22 mouse cellular contexts compared by ENCODE assay signal in genomic region chr7:128538196-128538595, GRCm38 (mm10). TPM values are rescaled to one million over a fixed set of nuclear protein-coding genes. Genes with fewer than 3 reads are reported as not detected.
DNase-seq lines count a peak whose midpoint lies in the region; ATAC-seq and TF ChIP-seq lines count a peak whose summit lies in the region.
"Had no signal": no experiment of that assay in that cellular context is flagged by ENCODE, and none has a peak within 500 bp of the region (broad histone marks: within the 10 kb centered on the region; RNA-seq: fewer than 3 reads in every experiment).

No protein-coding gene starts in this region.

- no peak for TF ChIP-seq EP300 in lung, postnatal 0 days (IDR thresholded peaks at IDR 0.05)

- WGBS in lung, postnatal 0 days, result 54% methylated on average over 4 of the region's 4 CpGs
- 46% methylated on average over 4 of the region's 4 CpGs for WGBS in lung, adult 2 months
- WGBS in heart, embryonic 15.5 days, result 37% methylated on average over 4 of the region's 4 CpGs
- 53% methylated on average over 4 of the region's 4 CpGs for WGBS in stomach, embryonic 16.5 days

- H3K4me1 ChIP-seq in lung, postnatal 0 days (ENCODE audit: insufficient read depth, low read depth, low read length), result peaks cover 18% of the 10 kb centered on the region
- peaks cover 40% of the 10 kb centered on the region for H3K4me1 ChIP-seq in lung, adult 2 months (ENCODE audit: control insufficient read depth, insufficient read depth, low read length)
- peaks cover 98% of the 10 kb centered on the region for H3K4me1 ChIP-seq in heart, embryonic 15.5 days (replicated peaks)
- H3K4me1 ChIP-seq in stomach, embryonic 16.5 days (ENCODE audit: control insufficient read depth, insufficient read depth, low read length), result peaks cover 62% of the 10 kb centered on the region

- no peak for TF ChIP-seq CTCF in lung, postnatal 0 days (IDR thresholded peaks at IDR 0.05)
- no peak for TF ChIP-seq CTCF in lung, adult 2 months (IDR thresholded peaks at IDR 0.05; ENCODE audit: insufficient read depth, low read length)

- 0 out of 2 replicates have a peak overlapping the region, but pooled peaks have one; percentile 1 for H3K27ac ChIP-seq in lung, postnatal 0 days (ENCODE audit: low read length)
- H3K27ac ChIP-seq in heart, embryonic 15.5 days, result peak overlapping the region; percentile 90
- peak overlapping the region; percentile 21; the same call in 1 of the 2 replicates for H3K27ac ChIP-seq in stomach, embryonic 16.5 days (ENCODE audit: low read length)
- H3K27ac ChIP-seq: embryonic facial prominence, embryonic 13.5 days; forebrain, embryonic 12.5 days; hindbrain, embryonic 15.5 days; limb, embryonic 12.5 days; liver, embryonic 15.5 days; midbrain, embryonic 13.5 days had no signal

- peaks cover 14% of the 10 kb centered on the region; the same call in 1 of the 2 replicates for H3K36me3 ChIP-seq in lung, postnatal 0 days (ENCODE audit: insufficient read depth, low read length)
- H3K36me3 ChIP-seq in heart, embryonic 15.5 days, result peaks cover 19% of the 10 kb centered on the region; the same call in 1 of the 2 replicates
- H3K36me3 ChIP-seq in stomach, embryonic 16.5 days (ENCODE audit: control insufficient read depth, insufficient read depth, low read length), result no peaks in the 10 kb centered on the region
- H3K36me3 ChIP-seq: forebrain, embryonic 12.5 days; hindbrain, embryonic 15.5 days; midbrain, embryonic 13.5 days had no signal

- no peak overlapping the region for H3K9ac ChIP-seq in lung, postnatal 0 days (replicated peaks; ENCODE audit: low read depth)
- no peak overlapping the region for H3K9ac ChIP-seq in heart, embryonic 15.5 days
- H3K9ac ChIP-seq in stomach, embryonic 16.5 days (ENCODE audit: low read length), result peak overlapping the region; percentile 34; the same call in 1 of the 2 replicates
- H3K9ac ChIP-seq: embryonic facial prominence, embryonic 13.5 days; forebrain, embryonic 12.5 days; hindbrain, embryonic 15.5 days; limb, embryonic 12.5 days; liver, embryonic 15.5 days; midbrain, embryonic 13.5 days had no signal

- no peak overlapping the region for H3K4me3 ChIP-seq in lung, postnatal 0 days (ENCODE audit: low read depth, low read length)
- H3K4me3 ChIP-seq in lung, adult 2 months (replicated peaks; ENCODE audit: extremely low read depth, low read depth, low read length), result no peak overlapping the region
- H3K4me3 ChIP-seq in heart, embryonic 15.5 days, result no peak overlapping the region
- no peak overlapping the region for H3K4me3 ChIP-seq in stomach, embryonic 16.5 days (replicated peaks; ENCODE audit: low read length)
- H3K4me3 ChIP-seq: embryonic facial prominence, embryonic 13.5 days; forebrain, embryonic 12.5 days; hindbrain, embryonic 15.5 days; limb, embryonic 12.5 days; liver, embryonic 15.5 days; midbrain, embryonic 13.5 days had no signal

- DNase-seq in heart, adult 18-20 months, result peak; percentile 59 to 67
- DNase-seq in heart, postnatal 4 days, result no peak
- DNase-seq in lung, postnatal 0 days (ENCODE audit: low spot score), result no peak
- no peak for DNase-seq in lung, adult 2 months
- DNase-seq: adrenal gland, adult 8-10 months; cerebellum, adult 2 months; kidney, adult 18-20 months; kidney, postnatal 36 days; layer of hippocampus, postnatal 36 days; lung, postnatal 4 days; right cerebral cortex, adult 18-20 months; thymus, adult 2 months had no signal

- no peak for ATAC-seq in lung, postnatal 0 days
- no peak; the same call in 1 of the 2 replicates for ATAC-seq in heart, embryonic 15.5 days (replicated peaks; ENCODE audit: insufficient number of reproducible peaks, insufficient read depth, low FRiP score, low read depth)
- ATAC-seq in stomach, embryonic 16.5 days (ENCODE audit: insufficient read depth, low FRiP score), result no peak
- ATAC-seq in megakaryocyte-erythroid progenitor cell, adult 5-6 weeks (replicated peaks; ENCODE audit: low FRiP score, low TSS enrichment, poor library complexity, severe bottlenecking), result no peak
- ATAC-seq: midbrain, embryonic 13.5 days had no signal

- no peak overlapping the region for H3K4me2 ChIP-seq in lung, postnatal 0 days (replicated peaks; ENCODE audit: low read depth, low read length)
- H3K4me2 ChIP-seq in heart, embryonic 15.5 days, result 0 out of 2 replicates have a peak overlapping the region, but pooled peaks have one; percentile 13
- H3K4me2 ChIP-seq in stomach, embryonic 16.5 days (ENCODE audit: low read depth, low read length), result no peak overlapping the region
- H3K4me2 ChIP-seq: embryonic facial prominence, embryonic 13.5 days; forebrain, embryonic 12.5 days; hindbrain, embryonic 15.5 days; limb, embryonic 12.5 days; liver, embryonic 15.5 days; midbrain, embryonic 13.5 days had no signal

- no peak for TF ChIP-seq POLR2A in lung, adult 2 months (IDR thresholded peaks at IDR 0.05; ENCODE audit: borderline replicate concordance, extremely low read depth, low read depth, low read length)

- H3K27me3 ChIP-seq in lung, postnatal 0 days (replicated peaks; ENCODE audit: insufficient read depth, low read length), result no peaks in the 10 kb centered on the region
- no peaks in the 10 kb centered on the region for H3K27me3 ChIP-seq in heart, embryonic 15.5 days
- no peaks in the 10 kb centered on the region for H3K27me3 ChIP-seq in stomach, embryonic 16.5 days (ENCODE audit: control insufficient read depth, insufficient read depth, low read length)
- H3K27me3 ChIP-seq: embryonic facial prominence, embryonic 13.5 days; forebrain, embryonic 12.5 days; hindbrain, embryonic 15.5 days; limb, embryonic 12.5 days; liver, embryonic 15.5 days; midbrain, embryonic 13.5 days had no signal

- no peaks in the 10 kb centered on the region for H3K9me3 ChIP-seq in lung, postnatal 0 days (ENCODE audit: low read length)
- H3K9me3 ChIP-seq in heart, embryonic 15.5 days (replicated peaks), result no peaks in the 10 kb centered on the region
- H3K9me3 ChIP-seq in stomach, embryonic 16.5 days (replicated peaks; ENCODE audit: control insufficient read depth, low read length), result no peaks in the 10 kb centered on the region
- H3K9me3 ChIP-seq: embryonic facial prominence, embryonic 13.5 days; forebrain, embryonic 12.5 days; G1E; hindbrain, embryonic 15.5 days; limb, embryonic 12.5 days; liver, embryonic 15.5 days; midbrain, embryonic 13.5 days had no signal

RNA-seq across cellular contexts. Expression of gene Bag3, which starts 14.8 kb away (rescaled TPM):
- 100 to 1,000 TPM; 298 to 330 TPM for total RNA-seq in heart, adult 18-20 months (2021)
- 100 to 1,000 TPM; 111 TPM for total RNA-seq in heart, postnatal 4 days (2021)
- polyA plus RNA-seq in lung, postnatal 0 days (2015; fragmentation: Nextera tagmentation; extraction: Ambion mirVana), result 20.3 and 23.7 TPM in 2 replicates
- polyA plus RNA-seq in lung, adult 2 months (2012; rRNA removed), result 58.6 and 60.3 TPM in 2 replicates
- 26.1 and 29.0 TPM in 2 replicates for polyA plus RNA-seq in heart, embryonic 15.5 days (2015; fragmentation: Nextera tagmentation; extraction: Ambion mirVana)
- 17.4 and 20.8 TPM in 2 replicates for polyA plus RNA-seq in stomach, embryonic 16.5 days (2015; fragmentation: Nextera tagmentation; extraction: Ambion mirVana)
- total RNA-seq in megakaryocyte-erythroid progenitor cell, adult 5-6 weeks (2014; fragmentation: Nextera tagmentation), result 11.0 and 12.7 TPM in 2 replicates
- 6.5 and 14.2 TPM in 2 replicates for total RNA-seq in megakaryocyte-erythroid progenitor cell, adult 5-6 weeks (2017)

Comparison
In these comparisons a context has a peak if more than half of its experiments do, and no peak if none do; other contexts are left out.
1. DNase-seq: peak in heart, adult 18-20 months (2 of 2); none in heart, postnatal 4 days (single experiment), lung, postnatal 0 days (single experiment) and lung, adult 2 months (single experiment).
2. H3K27ac ChIP-seq: peak in every context shown above with its lines; median percentile 90 in heart, embryonic 15.5 days; 21 in stomach, embryonic 16.5 days; 1 in lung, postnatal 0 days.